Mouse (Mus musculus): Measurements from ENCODE around the gene Tesmin. TPM values are rescaled to one million over a fixed set of nuclear protein-coding genes. Genes with fewer than 3 reads are reported as not detected.

The Tesmin gene
- 0.20 TPM in 1 of 2 replicates, not detected in the other for polyA plus RNA-seq (2014; fragmentation: Nextera tagmentation; extraction: Ambion mirVana)

DNA sequence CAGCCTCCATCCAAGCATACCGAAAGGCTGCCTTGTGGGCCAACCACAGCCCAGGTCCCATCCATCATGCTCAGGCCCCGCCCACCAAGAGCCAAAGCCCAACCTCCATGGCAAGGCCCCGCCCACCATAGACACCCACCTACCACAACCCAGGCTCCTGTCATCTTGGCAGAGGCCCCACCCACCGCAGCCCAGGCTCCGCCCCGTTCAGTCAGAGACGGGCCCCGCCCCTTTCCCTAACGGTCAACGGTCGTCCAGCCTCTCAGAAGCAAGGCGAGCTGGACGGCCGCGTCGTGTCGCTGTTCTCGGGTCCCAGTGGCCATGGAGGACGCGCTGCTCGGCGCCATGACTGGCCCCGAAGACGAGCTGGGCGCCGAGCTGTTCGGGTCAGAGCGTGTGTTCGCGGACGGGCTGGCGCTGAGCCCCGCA lies at the start of gene Tesmin:
Tesmin (plus strand) TSS at position 229 of the 429 bp plus-strand sequence.
- Histone ChIP-seq H3K9ac (replicated peaks; ENCODE audit: low read length) (peak within 1 kb of the TSS; percentile 59), H3K36me3 (replicated peaks; ENCODE audit: control insufficient read depth, insufficient read depth, low read depth, low read length) (no peaks in the 10 kb centered on the region), H3K27ac (replicated peaks; ENCODE audit: low read depth, low read length) (no peak within 1 kb of the TSS), H3K4me2 (ENCODE audit: low read depth, low read length) (peak within 1 kb of the TSS; percentile 88), H3K4me3 (ENCODE audit: low read depth, low read length) (peak within 1 kb of the TSS; percentile 35), H3K27me3 (ENCODE audit: control insufficient read depth, insufficient read depth, low read length) (no peaks in the 10 kb centered on the region), H3K9me3 (replicated peaks; ENCODE audit: control insufficient read depth, low read length) (no peaks in the 10 kb centered on the region), H3K4me1 (ENCODE audit: control insufficient read depth, insufficient read depth, low read length) (no peaks in the 10 kb centered on the region)
- DNase-seq (ENCODE audit: low spot score): peak; percentile 77
- WGBS: 1% methylated on average over 33 of the region's 33 CpGs
- peak; percentile 81 for ATAC-seq (replicated peaks; ENCODE audit: insufficient number of reproducible peaks, low FRiP score, low TSS enrichment, low read depth)

DNA sequence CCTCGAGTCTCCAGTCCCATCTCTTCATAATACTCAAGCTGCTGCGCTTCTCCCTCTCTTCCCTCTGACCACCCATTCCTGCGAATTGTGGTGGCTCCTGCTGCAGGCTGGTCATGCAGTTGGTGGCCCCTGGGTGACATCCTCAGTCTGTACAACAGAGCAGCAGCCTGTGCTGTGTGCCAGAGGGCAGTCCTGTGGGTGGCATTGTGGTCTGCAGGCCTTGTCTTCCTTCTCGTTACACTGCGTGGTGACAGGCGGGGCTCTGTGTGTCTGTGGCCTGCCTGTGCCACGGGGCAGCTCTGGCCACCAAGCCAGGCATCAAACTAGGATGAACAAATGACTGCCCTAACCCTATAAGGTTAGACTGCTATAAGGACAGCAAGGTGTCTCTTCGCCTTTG lies 49.5 kb upstream of the Tesmin start:
- no peaks in the 10 kb centered on the region for H3K36me3 ChIP-seq (replicated peaks; ENCODE audit: control insufficient read depth, insufficient read depth, low read depth, low read length)
- H3K4me3 ChIP-seq (ENCODE audit: low read depth, low read length): no peak overlapping the region
- H3K4me1 ChIP-seq (ENCODE audit: control insufficient read depth, insufficient read depth, low read length): no peaks in the 10 kb centered on the region
- 88% methylated on average over 8 of the region's 8 CpGs for WGBS
- no peak overlapping the region for H3K4me2 ChIP-seq (ENCODE audit: low read depth, low read length)
- H3K9ac ChIP-seq (replicated peaks; ENCODE audit: low read length): no peak overlapping the region
- no peak overlapping the region for H3K27ac ChIP-seq (replicated peaks; ENCODE audit: low read depth, low read length)
- DNase-seq (ENCODE audit: low spot score) (no peak), ATAC-seq (replicated peaks; ENCODE audit: insufficient number of reproducible peaks, low FRiP score, low TSS enrichment, low read depth) (no peak)
- H3K9me3 ChIP-seq (replicated peaks; ENCODE audit: control insufficient read depth, low read length): no peaks in the 10 kb centered on the region
- H3K27me3 ChIP-seq (ENCODE audit: control insufficient read depth, insufficient read depth, low read length): no peaks in the 10 kb centered on the region

DNA sequence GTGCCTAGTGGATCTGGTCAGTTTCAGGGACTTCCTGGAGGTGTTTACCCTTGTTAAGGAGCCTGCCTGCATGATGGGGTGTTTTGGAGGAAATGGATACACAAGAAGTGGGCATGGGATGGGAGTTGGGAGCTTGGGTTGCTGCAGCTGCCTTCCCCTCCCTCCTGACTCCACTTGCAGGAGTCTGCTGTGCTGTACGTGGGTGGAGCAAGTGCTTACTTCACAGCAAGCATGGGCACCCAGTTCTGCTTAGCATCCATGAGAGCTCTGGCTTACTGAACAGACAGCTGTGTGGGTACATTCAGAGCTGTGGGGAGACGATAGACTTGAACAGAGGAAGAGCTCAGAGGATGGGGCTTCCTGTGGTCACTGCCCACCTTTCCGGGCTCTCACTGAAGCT lies 47.6 kb upstream of the Tesmin start:
- Histone ChIP-seq H3K4me2 (ENCODE audit: low read depth, low read length) (no peak overlapping the region), H3K27ac (replicated peaks; ENCODE audit: low read depth, low read length) (no peak overlapping the region), H3K4me3 (ENCODE audit: low read depth, low read length) (no peak overlapping the region), H3K36me3 (replicated peaks; ENCODE audit: control insufficient read depth, insufficient read depth, low read depth, low read length) (no peaks in the 10 kb centered on the region), H3K9me3 (replicated peaks; ENCODE audit: control insufficient read depth, low read length) (no peaks in the 10 kb centered on the region), H3K9ac (replicated peaks; ENCODE audit: low read length) (no peak overlapping the region), H3K4me1 (ENCODE audit: control insufficient read depth, insufficient read depth, low read length) (no peaks in the 10 kb centered on the region), H3K27me3 (ENCODE audit: control insufficient read depth, insufficient read depth, low read length) (no peaks in the 10 kb centered on the region)
- ATAC-seq (replicated peaks; ENCODE audit: insufficient number of reproducible peaks, low FRiP score, low TSS enrichment, low read depth) (no peak), DNase-seq (ENCODE audit: low spot score) (no peak)
- WGBS: 74% methylated on average over 3 of the region's 3 CpGs

DNA sequence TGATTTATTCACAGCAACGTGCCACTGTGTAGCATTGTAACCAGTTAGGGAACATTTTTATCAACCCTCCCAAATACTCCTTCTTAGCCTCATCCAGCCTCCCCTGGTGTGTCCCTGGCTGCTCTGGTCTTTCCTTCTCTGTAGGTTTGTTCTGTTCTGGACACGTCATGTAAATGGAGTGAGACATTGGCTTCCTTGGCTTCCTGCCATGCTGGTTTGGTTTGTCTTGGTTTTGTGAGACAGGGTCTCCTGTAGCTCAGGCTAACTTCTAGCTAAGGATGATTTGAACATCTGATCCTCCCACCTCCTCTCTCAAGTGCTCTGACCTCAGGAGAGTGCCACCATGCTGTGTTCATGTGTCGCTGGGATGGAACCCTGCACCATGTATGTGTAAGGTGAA lies 44.7 kb upstream of the Tesmin start:
- no peaks in the 10 kb centered on the region for H3K36me3 ChIP-seq (replicated peaks; ENCODE audit: control insufficient read depth, insufficient read depth, low read depth, low read length)
- H3K27ac ChIP-seq (replicated peaks; ENCODE audit: low read depth, low read length): no peak overlapping the region
- DNase-seq (ENCODE audit: low spot score): no peak
- H3K9ac ChIP-seq (replicated peaks; ENCODE audit: low read length): no peak overlapping the region
- 79% methylated on average over 3 of the region's 3 CpGs for WGBS
- H3K4me1 ChIP-seq (ENCODE audit: control insufficient read depth, insufficient read depth, low read length): no peaks in the 10 kb centered on the region
- no peak overlapping the region for H3K4me3 ChIP-seq (ENCODE audit: low read depth, low read length)
- no peaks in the 10 kb centered on the region for H3K9me3 ChIP-seq (replicated peaks; ENCODE audit: control insufficient read depth, low read length)
- ATAC-seq (replicated peaks; ENCODE audit: insufficient number of reproducible peaks, low FRiP score, low TSS enrichment, low read depth): no peak
- H3K27me3 ChIP-seq (ENCODE audit: control insufficient read depth, insufficient read depth, low read length): no peaks in the 10 kb centered on the region
- H3K4me2 ChIP-seq (ENCODE audit: low read depth, low read length): no peak overlapping the region

DNA sequence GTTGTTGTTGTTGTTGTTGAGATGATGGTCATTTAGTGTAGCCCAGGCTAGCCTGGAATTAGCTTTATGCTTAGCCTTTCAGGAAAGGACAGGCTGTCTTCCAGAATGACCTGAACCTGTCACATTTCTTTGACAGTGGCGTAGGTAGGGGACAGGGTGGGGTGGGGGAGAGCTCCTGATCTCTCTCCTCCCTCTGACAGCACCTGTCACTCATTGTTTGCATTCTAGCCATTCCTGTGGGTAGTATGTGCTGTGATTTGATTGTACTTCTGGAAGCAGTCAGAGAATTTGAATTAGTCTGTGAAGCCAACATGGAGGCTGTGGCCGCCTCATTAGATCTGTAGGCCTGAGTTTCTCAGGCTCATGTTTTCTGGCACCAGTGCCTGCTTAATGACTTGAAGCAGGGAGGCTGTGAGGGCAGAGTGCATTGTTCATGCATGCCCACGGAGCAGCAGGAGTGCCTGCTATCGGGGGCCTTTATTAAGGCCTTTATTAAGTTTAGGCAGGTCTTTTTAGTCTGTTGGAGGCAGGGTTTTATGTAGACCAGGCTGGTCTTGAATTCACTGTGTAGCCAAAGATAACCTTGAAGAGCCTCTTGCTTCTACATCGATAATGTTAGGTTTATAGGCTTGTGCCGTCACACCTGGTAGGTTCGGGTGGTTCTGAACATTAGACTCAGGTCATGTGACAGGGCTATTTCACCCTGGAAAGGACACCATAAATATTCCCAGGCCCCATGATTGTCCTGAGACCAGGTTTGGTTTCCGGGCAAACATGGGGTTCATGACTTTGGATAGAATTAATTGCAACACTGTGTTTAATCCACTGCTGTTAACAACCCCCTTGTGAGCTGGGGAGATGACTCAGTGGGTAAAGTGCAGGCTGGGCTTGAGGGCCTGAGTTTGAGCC lies 43.8 kb upstream of the Tesmin start:
- Histone ChIP-seq H3K9ac (replicated peaks; ENCODE audit: low read length) (no peak overlapping the region), H3K4me3 (ENCODE audit: low read depth, low read length) (no peak overlapping the region), H3K27ac (replicated peaks; ENCODE audit: low read depth, low read length) (no peak overlapping the region), H3K27me3 (ENCODE audit: control insufficient read depth, insufficient read depth, low read length) (no peaks in the 10 kb centered on the region), H3K36me3 (replicated peaks; ENCODE audit: control insufficient read depth, insufficient read depth, low read depth, low read length) (no peaks in the 10 kb centered on the region), H3K4me2 (ENCODE audit: low read depth, low read length) (no peak overlapping the region), H3K4me1 (ENCODE audit: control insufficient read depth, insufficient read depth, low read length) (no peaks in the 10 kb centered on the region), H3K9me3 (replicated peaks; ENCODE audit: control insufficient read depth, low read length) (no peaks in the 10 kb centered on the region)
- 86% methylated on average over 8 of the region's 8 CpGs for WGBS
- DNase-seq (ENCODE audit: low spot score): no peak
- ATAC-seq (replicated peaks; ENCODE audit: insufficient number of reproducible peaks, low FRiP score, low TSS enrichment, low read depth): no peak

DNA sequence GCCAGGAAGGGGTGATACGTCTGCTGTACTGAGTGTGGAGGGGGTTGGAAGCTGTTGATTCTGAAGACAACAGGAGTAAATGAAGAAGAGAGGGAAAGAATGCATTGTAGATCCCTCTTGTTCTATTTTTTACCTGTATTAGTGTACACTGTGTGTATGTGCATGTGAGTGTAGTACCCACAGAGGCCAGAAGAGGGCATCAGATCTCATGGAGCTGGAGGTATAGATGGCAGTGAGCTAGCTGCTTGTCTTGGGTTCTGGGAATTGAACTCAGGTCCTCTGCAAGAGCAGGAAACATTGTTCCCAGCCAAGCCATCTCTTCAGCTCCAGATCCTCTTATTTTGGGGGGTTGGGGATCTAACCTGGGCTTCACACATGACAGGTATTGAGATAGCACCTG lies 40.9 kb upstream of the Tesmin start:
- H3K9ac ChIP-seq (replicated peaks; ENCODE audit: low read length): no peak overlapping the region
- no peaks in the 10 kb centered on the region for H3K4me1 ChIP-seq (ENCODE audit: control insufficient read depth, insufficient read depth, low read length)
- H3K27me3 ChIP-seq (ENCODE audit: control insufficient read depth, insufficient read depth, low read length): no peaks in the 10 kb centered on the region
- 83% methylated on average over 1 of the region's 1 CpGs for WGBS
- H3K4me3 ChIP-seq (ENCODE audit: low read depth, low read length): no peak overlapping the region
- no peaks in the 10 kb centered on the region for H3K9me3 ChIP-seq (replicated peaks; ENCODE audit: control insufficient read depth, low read length)
- DNase-seq (ENCODE audit: low spot score): no peak
- H3K27ac ChIP-seq (replicated peaks; ENCODE audit: low read depth, low read length): no peak overlapping the region
- no peak for ATAC-seq (replicated peaks; ENCODE audit: insufficient number of reproducible peaks, low FRiP score, low TSS enrichment, low read depth)
- no peak overlapping the region for H3K4me2 ChIP-seq (ENCODE audit: low read depth, low read length)
- no peaks in the 10 kb centered on the region for H3K36me3 ChIP-seq (replicated peaks; ENCODE audit: control insufficient read depth, insufficient read depth, low read depth, low read length)

DNA sequence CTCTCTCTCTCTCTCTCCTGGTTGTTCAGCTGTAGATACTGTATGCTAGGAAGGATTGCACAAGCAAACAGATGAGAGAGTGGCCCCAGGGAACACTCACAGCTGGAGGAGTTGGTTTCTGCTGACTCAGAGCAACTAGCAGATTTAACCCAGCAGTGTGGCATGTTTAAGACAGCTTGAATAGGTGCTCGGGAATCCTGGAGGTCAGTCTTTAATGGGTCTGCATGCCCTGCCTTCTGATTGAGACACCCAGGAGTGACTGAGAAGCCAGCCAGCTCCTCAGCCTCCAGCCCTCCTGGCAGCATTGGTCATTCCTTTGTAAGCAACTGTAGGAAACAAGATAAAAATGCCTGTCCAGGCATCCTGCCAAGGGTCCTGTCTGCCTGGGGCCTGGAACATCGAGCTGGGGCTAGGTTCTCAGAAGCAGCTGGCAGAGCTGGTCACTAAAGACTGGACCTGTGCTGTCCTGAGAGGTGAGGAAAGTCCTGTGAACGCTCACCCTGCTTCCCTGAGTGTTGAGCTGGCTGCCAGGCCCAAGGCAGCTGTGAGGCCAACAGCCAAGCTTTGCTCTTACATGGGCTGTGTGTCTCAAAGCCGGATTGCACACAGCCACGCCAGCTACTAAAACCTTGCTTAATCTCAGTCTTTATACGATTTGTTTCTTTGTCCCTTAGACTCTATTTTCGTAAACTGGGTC lies 35.1 kb upstream of the Tesmin start:
- no peak overlapping the region for H3K4me2 ChIP-seq (ENCODE audit: low read depth, low read length)
- WGBS: 64% methylated on average over 7 of the region's 7 CpGs
- DNase-seq (ENCODE audit: low spot score): no peak

DNA sequence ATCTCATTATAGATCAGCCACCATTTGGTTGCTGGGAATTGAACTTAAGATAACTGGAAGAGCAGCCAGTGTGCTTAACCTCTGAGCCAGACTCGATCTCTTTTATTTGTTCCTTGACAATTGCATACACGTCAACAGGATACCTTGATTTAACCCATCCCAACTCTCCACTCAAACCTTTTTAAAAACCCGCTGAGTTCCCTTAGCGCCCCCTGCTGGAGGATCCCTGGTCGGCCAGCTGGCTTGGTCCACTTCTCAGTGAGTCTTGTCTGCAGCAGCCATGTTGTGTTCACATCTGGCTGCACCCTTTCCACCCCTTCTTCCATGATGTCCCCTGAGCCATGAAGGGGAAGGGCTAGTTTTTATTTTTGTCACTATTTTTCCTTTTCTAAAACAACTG lies 33.6 kb upstream of the Tesmin start:
- Histone ChIP-seq H3K4me3 (ENCODE audit: low read depth, low read length) (no peak overlapping the region), H3K4me2 (ENCODE audit: low read depth, low read length) (no peak overlapping the region), H3K4me1 (ENCODE audit: control insufficient read depth, insufficient read depth, low read length) (no peaks in the 10 kb centered on the region), H3K36me3 (replicated peaks; ENCODE audit: control insufficient read depth, insufficient read depth, low read depth, low read length) (no peaks in the 10 kb centered on the region), H3K9ac (replicated peaks; ENCODE audit: low read length) (no peak overlapping the region), H3K27me3 (ENCODE audit: control insufficient read depth, insufficient read depth, low read length) (no peaks in the 10 kb centered on the region), H3K27ac (replicated peaks; ENCODE audit: low read depth, low read length) (no peak overlapping the region), H3K9me3 (replicated peaks; ENCODE audit: control insufficient read depth, low read length) (no peaks in the 10 kb centered on the region)
- ATAC-seq (replicated peaks; ENCODE audit: insufficient number of reproducible peaks, low FRiP score, low TSS enrichment, low read depth) (no peak), DNase-seq (ENCODE audit: low spot score) (no peak)
- WGBS: 64% methylated on average over 5 of the region's 5 CpGs

More for the DNA sequence above, 35.1 kb upstream of the Tesmin start:
- Histone ChIP-seq H3K9ac (replicated peaks; ENCODE audit: low read length) (no peak overlapping the region), H3K36me3 (replicated peaks; ENCODE audit: control insufficient read depth, insufficient read depth, low read depth, low read length) (no peaks in the 10 kb centered on the region), H3K4me3 (ENCODE audit: low read depth, low read length) (no peak overlapping the region), H3K9me3 (replicated peaks; ENCODE audit: control insufficient read depth, low read length) (no peaks in the 10 kb centered on the region), H3K27ac (replicated peaks; ENCODE audit: low read depth, low read length) (no peak overlapping the region), H3K27me3 (ENCODE audit: control insufficient read depth, insufficient read depth, low read length) (no peaks in the 10 kb centered on the region), H3K4me1 (ENCODE audit: control insufficient read depth, insufficient read depth, low read length) (no peaks in the 10 kb centered on the region)
- ATAC-seq (replicated peaks; ENCODE audit: insufficient number of reproducible peaks, low FRiP score, low TSS enrichment, low read depth): no peak
